Mouse (Mus musculus) cortical plate, adult 2 months (tissue): Measurements from ENCODE around the gene Klhl11.

ENCODE experiments used
- CTCF ChIP-seq: fragments of 200-500 bp; IDR thresholded peaks from 2 replicates; pipeline ENCODE4 v1.5.1; 2011; ENCODE audit warnings: mild to moderate bottlenecking, control low read depth, low read length; ENCODE audit not compliant: insufficient read depth; ENCODE audit errors: extremely low read depth
- POLR2A ChIP-seq: fragments of 200-500 bp; IDR thresholded peaks from 2 replicates; pipeline ENCODE4 v1.6.1; 2011; ENCODE audit warnings: mild to moderate bottlenecking, low read length, control low read depth; ENCODE audit not compliant: insufficient read depth; ENCODE audit errors: extremely low read depth

DNA sequence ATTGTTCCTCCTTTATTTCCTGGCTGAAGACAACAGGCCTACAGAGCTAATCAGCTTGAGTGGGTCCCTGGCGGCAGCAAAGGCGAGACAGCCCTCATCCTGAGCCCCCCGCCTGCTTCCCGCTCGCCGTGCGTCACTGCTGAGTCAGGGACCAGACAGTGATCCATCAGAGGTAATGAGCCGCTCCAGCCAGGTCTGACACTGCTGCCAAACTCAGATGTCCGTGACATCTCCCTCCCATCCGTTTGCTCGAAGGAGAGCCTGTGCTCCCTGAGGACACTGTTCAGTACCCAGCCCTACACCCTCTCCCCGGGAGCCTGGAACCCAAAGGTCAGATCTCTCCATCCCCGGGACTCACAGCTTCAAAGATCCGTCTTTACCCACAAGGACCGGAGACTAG is 48.3 kb upstream of the Klhl11 start:
- TF ChIP-seq POLR2A (no peak), CTCF (no peak)
